8 mouse cellular contexts compared by ENCODE assay signal in the genomic region with DNA sequence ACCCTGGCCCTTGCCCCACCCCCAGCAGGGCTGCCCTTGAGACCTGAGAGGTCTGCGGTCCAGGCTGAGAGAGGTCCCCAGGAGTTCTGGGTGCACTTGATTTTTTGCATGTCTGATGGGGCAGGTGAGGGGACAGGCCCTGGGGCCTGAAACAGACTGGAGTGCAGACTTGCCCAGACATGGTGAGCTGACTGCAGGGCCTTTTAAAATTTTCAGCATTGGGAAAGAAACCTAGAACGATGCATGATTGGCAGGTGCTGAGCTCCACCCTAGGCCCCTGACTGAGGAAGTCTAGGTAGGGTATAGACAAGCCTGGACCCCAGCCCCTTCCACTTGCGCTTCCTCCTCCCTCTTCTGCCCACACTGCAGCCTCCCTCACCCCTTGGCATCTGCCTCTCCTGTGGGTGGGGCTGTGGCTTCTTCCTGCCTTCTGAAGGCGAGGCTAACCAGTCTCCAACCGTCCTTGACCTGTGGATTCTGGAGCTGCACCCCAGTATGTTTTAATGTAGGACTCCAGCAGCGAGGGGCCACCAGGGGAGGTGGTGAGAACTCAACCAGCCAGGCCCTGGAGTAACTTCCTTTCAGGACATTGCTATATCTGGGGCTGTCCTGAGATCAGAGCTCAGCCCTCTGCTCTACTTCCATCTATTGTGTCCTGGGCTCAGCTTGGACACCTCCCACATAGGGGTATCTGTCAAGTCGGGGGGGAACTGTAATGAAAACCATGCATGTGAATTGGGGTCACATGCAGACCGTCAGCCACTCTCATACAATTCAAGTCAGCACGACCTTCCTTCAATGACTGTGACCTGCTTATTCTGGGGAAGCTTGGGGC. TPM values are rescaled to one million over a fixed set of nuclear protein-coding genes. Genes with fewer than 3 reads are reported as not detected.
DNase-seq lines count a peak whose midpoint lies in the region; ATAC-seq and TF ChIP-seq lines count a peak whose summit lies in the region.

No protein-coding gene starts in this region.

- no peak for TF ChIP-seq POLR2A in bone marrow, adult 2 months (IDR thresholded peaks at IDR 0.05; ENCODE audit: borderline replicate concordance, control insufficient read depth, low read depth, low read length)

- H3K27me3 ChIP-seq in kidney, postnatal 0 days (ENCODE audit: insufficient read depth, low read length): no peaks in the 10 kb centered on the region
- H3K27me3 ChIP-seq in heart, embryonic 12.5 days (replicated peaks): peaks cover 29% of the 10 kb centered on the region
- peaks cover 5% of the 10 kb centered on the region; the same call in 1 of the 2 replicates for H3K27me3 ChIP-seq in lung, embryonic 16.5 days (ENCODE audit: control insufficient read depth, insufficient read depth, low read depth, low read length)

- intact Hi-C loops in left cerebral cortex, postnatal 14 days (cut with DNase I): no loop called here

- ATAC-seq in kidney, postnatal 0 days (replicated peaks; ENCODE audit: low FRiP score, low read depth): no peak
- ATAC-seq in heart, embryonic 12.5 days (ENCODE audit: insufficient number of reproducible peaks, low FRiP score): peak; percentile 67
- ATAC-seq in lung, embryonic 16.5 days (ENCODE audit: low read depth): no peak; the same call in 1 of the 2 replicates

- peak overlapping the region; percentile 57; the same call in 1 of the 2 replicates for H3K27ac ChIP-seq in kidney, postnatal 0 days
- peak overlapping the region; percentile 23 for H3K27ac ChIP-seq in bone marrow, adult 2 months (ENCODE audit: control insufficient read depth, insufficient read depth, low read depth, low read length, poor library complexity)
- peak overlapping the region; percentile 76 for H3K27ac ChIP-seq in heart, embryonic 12.5 days (ENCODE audit: poor library complexity, severe bottlenecking)
- H3K27ac ChIP-seq in lung, embryonic 16.5 days (ENCODE audit: low read length): peak overlapping the region; percentile 77

- no peak overlapping the region for H3K9ac ChIP-seq in kidney, postnatal 0 days (ENCODE audit: low read depth, low read length)
- no peak overlapping the region for H3K9ac ChIP-seq in heart, embryonic 12.5 days
- H3K9ac ChIP-seq in lung, embryonic 16.5 days (ENCODE audit: low read length): peak overlapping the region; percentile 37; the same call in 1 of the 2 replicates

- peaks cover 29% of the 10 kb centered on the region for H3K36me3 ChIP-seq in kidney, postnatal 0 days (ENCODE audit: insufficient read depth, low read length)
- H3K36me3 ChIP-seq in heart, embryonic 12.5 days: peaks cover 40% of the 10 kb centered on the region
- peaks cover 17% of the 10 kb centered on the region for H3K36me3 ChIP-seq in lung, embryonic 16.5 days (ENCODE audit: control insufficient read depth, insufficient read depth, low read length)

- peaks cover 21% of the 10 kb centered on the region for H3K4me1 ChIP-seq in kidney, postnatal 0 days (replicated peaks; ENCODE audit: insufficient read depth, low read length)
- peaks cover 1% of the 10 kb centered on the region; the same call in 1 of the 2 replicates for H3K4me1 ChIP-seq in bone marrow, adult 2 months (ENCODE audit: control insufficient read depth, insufficient read depth, low read length)
- H3K4me1 ChIP-seq in heart, embryonic 12.5 days (replicated peaks): peaks cover 31% of the 10 kb centered on the region
- peaks cover 23% of the 10 kb centered on the region for H3K4me1 ChIP-seq in lung, embryonic 16.5 days (replicated peaks; ENCODE audit: control insufficient read depth, insufficient read depth, low read length)

- DNase-seq in kidney, postnatal 0 days (ENCODE audit: low spot score): no peak
- no peak for DNase-seq in kidney, postnatal 25 days
- no peak for DNase-seq in retina, embryonic 14.5 days (ENCODE audit: low spot score)
- no peak for DNase-seq in left cerebral cortex, postnatal 14 days (ENCODE audit: low spot score in 2 of 2)
- DNase-seq in ovary, postnatal 14 days (ENCODE audit: low spot score): no peak

- WGBS in kidney, postnatal 0 days: 43% methylated on average over 9 of the region's 9 CpGs
- 15% methylated on average over 9 of the region's 9 CpGs for WGBS in bone marrow, adult 2 months
- WGBS in heart, embryonic 12.5 days: 41% methylated on average over 9 of the region's 9 CpGs
- WGBS in lung, embryonic 16.5 days: 41% methylated on average over 9 of the region's 9 CpGs

- TF ChIP-seq CTCF in kidney, postnatal 0 days (IDR thresholded peaks at IDR 0.05; ENCODE audit: low read depth): no peak
- TF ChIP-seq CTCF in bone marrow, adult 2 months (IDR thresholded peaks at IDR 0.05; ENCODE audit: control insufficient read depth, insufficient read depth, low read length): no peak

- no peak overlapping the region for H3K4me3 ChIP-seq in kidney, postnatal 0 days (replicated peaks; ENCODE audit: low read depth, low read length)
- H3K4me3 ChIP-seq in bone marrow, adult 2 months (replicated peaks; ENCODE audit: control insufficient read depth, low read depth, low read length): no peak overlapping the region
- H3K4me3 ChIP-seq in heart, embryonic 12.5 days: no peak overlapping the region
- H3K4me3 ChIP-seq in lung, embryonic 16.5 days (ENCODE audit: low read length): no peak overlapping the region

- H3K9me3 ChIP-seq in kidney, postnatal 0 days (replicated peaks; ENCODE audit: low read length): 0 out of 2 replicates have a peak, but pooled peaks cover 7% of the 10 kb centered on the region
- H3K9me3 ChIP-seq in heart, embryonic 12.5 days (replicated peaks): peaks cover 23% of the 10 kb centered on the region
- H3K9me3 ChIP-seq in lung, embryonic 16.5 days (ENCODE audit: control insufficient read depth, low read length): peaks cover 4% of the 10 kb centered on the region

- H3K4me2 ChIP-seq in kidney, postnatal 0 days (ENCODE audit: low read length): no peak overlapping the region
- no peak overlapping the region for H3K4me2 ChIP-seq in heart, embryonic 12.5 days
- no peak overlapping the region for H3K4me2 ChIP-seq in lung, embryonic 16.5 days (ENCODE audit: low read depth, low read length)

RNA-seq across cellular contexts. Expression of a gene that starts 16.7 kb away (rescaled TPM):
- 64.1 and 66.2 TPM in 2 replicates for polyA plus RNA-seq in kidney, postnatal 0 days (2015; fragmentation: Nextera tagmentation; extraction: Ambion mirVana)
- polyA plus RNA-seq in bone marrow, adult 2 months (2011; ENCODE audit: insufficient read depth, insufficient read length, low replicate concordance, missing spikeins): 31.8 and 53.0 TPM in 2 replicates
- 60.7 and 61.4 TPM in 2 replicates for polyA plus RNA-seq in heart, embryonic 12.5 days (2016; fragmentation: Nextera tagmentation; extraction: Ambion mirVana)
- 70.3 and 72.9 TPM in 2 replicates for polyA plus RNA-seq in lung, embryonic 16.5 days (2015; fragmentation: Nextera tagmentation; extraction: Ambion mirVana)
- 10 to 100 TPM; 59.4 to 64.7 TPM for total RNA-seq in left cerebral cortex, postnatal 14 days (2021)

RNA-seq across cellular contexts. Expression of a gene that starts 30.0 kb away (rescaled TPM):
- 2.5 and 2.8 TPM in 2 replicates for polyA plus RNA-seq in kidney, postnatal 0 days (2015; fragmentation: Nextera tagmentation; extraction: Ambion mirVana)
- polyA plus RNA-seq in bone marrow, adult 2 months (2011; ENCODE audit: insufficient read depth, insufficient read length, low replicate concordance, missing spikeins): 67.8 and 106 TPM in 2 replicates
- polyA plus RNA-seq in heart, embryonic 12.5 days (2016; fragmentation: Nextera tagmentation; extraction: Ambion mirVana): 2.2 and 2.4 TPM in 2 replicates
- polyA plus RNA-seq in lung, embryonic 16.5 days (2015; fragmentation: Nextera tagmentation; extraction: Ambion mirVana): 2.7 and 3.7 TPM in 2 replicates
- total RNA-seq in left cerebral cortex, postnatal 14 days (2021): 1 to 10 TPM; 3.3 TPM

RNA-seq across cellular contexts. Expression of a gene that starts 35.5 kb away (rescaled TPM):
- polyA plus RNA-seq in kidney, postnatal 0 days (2015; fragmentation: Nextera tagmentation; extraction: Ambion mirVana): 279 and 296 TPM in 2 replicates
- 111 and 147 TPM in 2 replicates for polyA plus RNA-seq in bone marrow, adult 2 months (2011; ENCODE audit: insufficient read depth, insufficient read length, low replicate concordance, missing spikeins)
- 178 and 179 TPM in 2 replicates for polyA plus RNA-seq in heart, embryonic 12.5 days (2016; fragmentation: Nextera tagmentation; extraction: Ambion mirVana)
- polyA plus RNA-seq in lung, embryonic 16.5 days (2015; fragmentation: Nextera tagmentation; extraction: Ambion mirVana): 202 and 218 TPM in 2 replicates
- 10 to 100 TPM; 54.4 to 55.4 TPM for total RNA-seq in left cerebral cortex, postnatal 14 days (2021)

RNA-seq across cellular contexts. Expression of a gene that starts 44.1 kb away (rescaled TPM):
- polyA plus RNA-seq in kidney, postnatal 0 days (2015; fragmentation: Nextera tagmentation; extraction: Ambion mirVana): 0.50 and 0.60 TPM in 2 replicates
- 0.18 TPM in 1 of 2 replicates, not detected in the other for polyA plus RNA-seq in bone marrow, adult 2 months (2011; ENCODE audit: insufficient read depth, insufficient read length, low replicate concordance, missing spikeins)
- polyA plus RNA-seq in heart, embryonic 12.5 days (2016; fragmentation: Nextera tagmentation; extraction: Ambion mirVana): 0.47 and 0.64 TPM in 2 replicates
- 0.67 and 0.68 TPM in 2 replicates for polyA plus RNA-seq in lung, embryonic 16.5 days (2015; fragmentation: Nextera tagmentation; extraction: Ambion mirVana)
- total RNA-seq in left cerebral cortex, postnatal 14 days (2021): 100 to 1,000 TPM; 299 to 337 TPM

RNA-seq across cellular contexts. Expression of a gene that starts 48.6 kb away (rescaled TPM):
- 5.3 TPM in 2 replicates for polyA plus RNA-seq in kidney, postnatal 0 days (2015; fragmentation: Nextera tagmentation; extraction: Ambion mirVana)
- polyA plus RNA-seq in bone marrow, adult 2 months (2011; ENCODE audit: insufficient read depth, insufficient read length, low replicate concordance, missing spikeins): 7.5 and 15.6 TPM in 2 replicates
- 10.6 and 11.8 TPM in 2 replicates for polyA plus RNA-seq in heart, embryonic 12.5 days (2016; fragmentation: Nextera tagmentation; extraction: Ambion mirVana)
- 8.9 and 9.1 TPM in 2 replicates for polyA plus RNA-seq in lung, embryonic 16.5 days (2015; fragmentation: Nextera tagmentation; extraction: Ambion mirVana)
- 1 to 10 TPM; 5.6 to 6.4 TPM for total RNA-seq in left cerebral cortex, postnatal 14 days (2021)

Comparison
In these comparisons a context has a peak if more than half of its experiments do, and no peak if none do; other contexts are left out.
1. H3K27ac ChIP-seq: peak in every context shown above with its lines; median percentile 77 in lung, embryonic 16.5 days; 76 in heart, embryonic 12.5 days; 57 in kidney, postnatal 0 days; 23 in bone marrow, adult 2 months.
2. RNA of a gene that starts 30.0 kb away (polyA plus RNA-seq): 67.8 to 106 TPM in bone marrow, adult 2 months; 2.5 to 2.8 TPM in kidney, postnatal 0 days, 2.7 to 3.7 TPM in lung, embryonic 16.5 days and 2.2 to 2.4 TPM in heart, embryonic 12.5 days; every median in the first group is over 10 times any median in the second.